Mouse (Mus musculus) lung, embryonic 15.5 days (tissue): ENCODE results near the gene Plk5. TPM values are rescaled to one million over a fixed set of nuclear protein-coding genes. Genes with fewer than 3 reads are reported as not detected.

Experiments
- ATAC-seq: fragments of 200-750 bp; cut with Nextera tagmentation; 2 replicates; pipeline ENCODE4 v1.8.0; 2017; ENCODE audit warnings: moderate number of reproducible peaks, borderline replicate concordance; ENCODE audit not compliant: low FRiP score, low TSS enrichment; ENCODE audit errors: extremely low read depth
- H3K27ac ChIP-seq: fragments of 300-500 bp; sonication (generic); 2 replicates; pipeline ENCODE4 v1.5.1; 2015; ENCODE audit warnings: moderate library complexity, mild to moderate bottlenecking, inconsistent platforms
- H3K27me3 ChIP-seq: fragments of 300-500 bp; sonication (generic); 2 replicates; pipeline ENCODE4 v1.6.1; 2015; ENCODE audit warnings: inconsistent platforms
- H3K36me3 ChIP-seq: fragments of 300-500 bp; sonication (generic); 2 replicates; pipeline ENCODE4 v1.6.1; 2015; ENCODE audit warnings: inconsistent platforms
- H3K4me1 ChIP-seq: fragments of 300-500 bp; sonication (generic); 2 replicates; pipeline ENCODE4 v1.6.1; 2015; ENCODE audit warnings: inconsistent platforms
- H3K4me2 ChIP-seq: fragments of 300-500 bp; sonication (generic); 2 replicates; pipeline ENCODE4 v1.6.1; 2015; ENCODE audit warnings: inconsistent platforms, mild to moderate bottlenecking, moderate library complexity
- H3K4me3 ChIP-seq: fragments of 300-500 bp; sonication (generic); 2 replicates; pipeline ENCODE4 v1.5.1; 2015; ENCODE audit warnings: mild to moderate bottlenecking, inconsistent platforms
- H3K9ac ChIP-seq: fragments of 300-500 bp; sonication (generic); 2 replicates; pipeline ENCODE4 v1.6.1; 2015; ENCODE audit warnings: inconsistent platforms
- H3K9me3 ChIP-seq: fragments of 300-500 bp; sonication (generic); 2 replicates; pipeline ENCODE4 v1.6.1; 2016; ENCODE audit warnings: inconsistent platforms
- WGBS: fragments of 180-500 bp; shearing (Covaris S2); methylation state at CpG from one replicate; pipeline ENCODE4 v1.1.7; 2015; 5-methylcytosine and 5-hydroxymethylcytosine counted together
- polyA plus RNA-seq: library from polyadenylated mRNA; unstranded; fragments of >200 nt; fragmentation: Nextera tagmentation; extraction: Ambion mirVana; gene quantifications from 2 replicates; pipeline ENCODE4 v1.2.1, GENCODE M21; 2015

The Plk5 gene
- polyA plus RNA-seq, 1 experiment from 2014 or later = 1.0 TPM

GRCm38 (mm10) chr10:80396822-80397523, 40.7 kb downstream of the Plk5 start:
- H3K36me3 ChIP-seq = peaks cover 53% of the 10 kb centered on the region
- WGBS = 79% methylated on average over 11 of the region's 11 CpGs
- H3K4me3 ChIP-seq = peak overlapping the region; percentile 85
- H3K9ac ChIP-seq = peak overlapping the region; percentile 100
- no peaks in the 10 kb centered on the region for H3K9me3 ChIP-seq
- peaks cover 29% of the 10 kb centered on the region for H3K4me1 ChIP-seq
- H3K27ac ChIP-seq = 0 out of 2 replicates have a peak overlapping the region, but pooled peaks have one; percentile 100
- ATAC-seq = no peak
- H3K4me2 ChIP-seq = peak overlapping the region; percentile 92
- H3K27me3 ChIP-seq = no peaks in the 10 kb centered on the region

- Histone ChIP-seq H3K36me3 (peaks cover 52% of the 10 kb centered on the region), H3K4me3 (peak overlapping the region; percentile 85)
- WGBS = 28% methylated on average over 8 of the region's 8 CpGs
Measured at GRCm38 (mm10) chr10:80397524-80398173, 41.4 kb downstream of the Plk5 start.

GRCm38 (mm10) chr10:80398174-80398535, 41.9 kb downstream of the Plk5 start:
- Histone ChIP-seq H3K27me3 (no peaks in the 10 kb centered on the region), H3K9me3 (no peaks in the 10 kb centered on the region), H3K4me2 (peak overlapping the region; percentile 92), H3K27ac (peak overlapping the region; percentile 100), H3K4me3 (peak overlapping the region; percentile 85), H3K36me3 (peaks cover 52% of the 10 kb centered on the region), H3K4me1 (peaks cover 29% of the 10 kb centered on the region), H3K9ac (peak overlapping the region; percentile 100)
- WGBS = 0% methylated on average over 1 of the region's 1 CpGs
- no peak for ATAC-seq

More at GRCm38 (mm10) chr10:80397524-80398173, 41.4 kb downstream of the Plk5 start:
- Histone ChIP-seq H3K4me1 (peaks cover 29% of the 10 kb centered on the region), H3K9ac (peak overlapping the region; percentile 100), H3K27me3 (no peaks in the 10 kb centered on the region), H3K9me3 (no peaks in the 10 kb centered on the region), H3K27ac (peak overlapping the region; percentile 100), H3K4me2 (peak overlapping the region; percentile 92)
- ATAC-seq = no peak

GRCm38 (mm10) chr10:80398719-80399190, 42.5 kb downstream of the Plk5 start:
- under 1% methylated on average over 54 of the region's 59 CpGs for WGBS
- Histone ChIP-seq H3K9ac (peak overlapping the region; percentile 100), H3K27me3 (no peaks in the 10 kb centered on the region), H3K4me1 (peaks cover 29% of the 10 kb centered on the region), H3K27ac (peak overlapping the region; percentile 100), H3K36me3 (peaks cover 52% of the 10 kb centered on the region), H3K4me3 (peak overlapping the region; percentile 85), H3K9me3 (no peaks in the 10 kb centered on the region), H3K4me2 (peak overlapping the region; percentile 92)
- ATAC-seq = peak; percentile 87

GRCm38 (mm10) chr10:80399191-80399972, 43.1 kb downstream of the Plk5 start, which contains the start of gene Mbd3:
TSS of gene Mbd3 (minus strand) at chr10:80399550.
- peaks cover 52% of the 10 kb centered on the region for H3K36me3 ChIP-seq
- peak within 1 kb of the TSS; percentile 85 for H3K4me3 ChIP-seq
- ATAC-seq = peak; percentile 97
- no peaks in the 10 kb centered on the region for H3K27me3 ChIP-seq
- no peaks in the 10 kb centered on the region for H3K9me3 ChIP-seq
- H3K9ac ChIP-seq = peak within 1 kb of the TSS; percentile 100
- WGBS = under 1% methylated on average over 58 of the region's 82 CpGs
- peak within 1 kb of the TSS; percentile 92 for H3K4me2 ChIP-seq
- peaks cover 29% of the 10 kb centered on the region for H3K4me1 ChIP-seq
- peak within 1 kb of the TSS; percentile 100 for H3K27ac ChIP-seq

GRCm38 (mm10) chr10:80399973-80400703, 43.9 kb downstream of the Plk5 start:
- Histone ChIP-seq H3K4me3 (peak overlapping the region; percentile 85), H3K9ac (peak overlapping the region; percentile 70), H3K36me3 (peaks cover 44% of the 10 kb centered on the region), H3K27ac (peak overlapping the region; percentile 92), H3K27me3 (no peaks in the 10 kb centered on the region), H3K4me1 (peaks cover 33% of the 10 kb centered on the region), H3K4me2 (peak overlapping the region; percentile 92), H3K9me3 (no peaks in the 10 kb centered on the region)
- no peak; the same call in 1 of the 2 replicates for ATAC-seq
- 11% methylated on average over 17 of the region's 17 CpGs for WGBS

- Histone ChIP-seq H3K4me1 (peaks cover 39% of the 10 kb centered on the region), H3K27ac (peak overlapping the region; percentile 92), H3K9me3 (no peaks in the 10 kb centered on the region), H3K36me3 (peaks cover 38% of the 10 kb centered on the region), H3K27me3 (no peaks in the 10 kb centered on the region), H3K4me3 (no peak overlapping the region), H3K4me2 (peak overlapping the region; percentile 92; the same call in 1 of the 2 replicates), H3K9ac (peak overlapping the region; percentile 70; the same call in 1 of the 2 replicates)
- ATAC-seq = no peak
- WGBS = 68% methylated on average over 4 of the region's 4 CpGs
Measured at GRCm38 (mm10) chr10:80400704-80401161, 44.5 kb downstream of the Plk5 start.

- Histone ChIP-seq H3K27ac (no peak overlapping the region), H3K36me3 (peaks cover 31% of the 10 kb centered on the region), H3K9ac (no peak overlapping the region), H3K4me2 (no peak overlapping the region), H3K27me3 (no peaks in the 10 kb centered on the region), H3K4me3 (no peak overlapping the region), H3K4me1 (peaks cover 35% of the 10 kb centered on the region), H3K9me3 (no peaks in the 10 kb centered on the region)
- ATAC-seq = no peak
- WGBS = 87% methylated on average over 4 of the region's 4 CpGs
Measured at GRCm38 (mm10) chr10:80403044-80403692, 46.9 kb downstream of the Plk5 start.

- no peak overlapping the region for H3K27ac ChIP-seq
- peak overlapping the region; percentile 84 for H3K4me2 ChIP-seq
- H3K4me3 ChIP-seq = peak overlapping the region; percentile 78
- H3K4me1 ChIP-seq = peaks cover 27% of the 10 kb centered on the region
- H3K27me3 ChIP-seq = no peaks in the 10 kb centered on the region
- WGBS = 52% methylated on average over 10 of the region's 10 CpGs
- no peak for ATAC-seq
- H3K9me3 ChIP-seq = no peaks in the 10 kb centered on the region
- peaks cover 50% of the 10 kb centered on the region for H3K36me3 ChIP-seq
- peak overlapping the region; percentile 73 for H3K9ac ChIP-seq
Measured at GRCm38 (mm10) chr10:80405481-80406173, 49.4 kb downstream of the Plk5 start.
